Mouse (Mus musculus) cerebellum, adult (tissue): Measurements from ENCODE around the gene Ethe1.

Experiments
- ATAC-seq: cut with Nextera tagmentation; 2 replicates; pipeline ENCODE4 v1.9.2; 2017; ENCODE audit warnings: mild to moderate bottlenecking, moderate library complexity, mixed read lengths; ENCODE audit not compliant: insufficient number of reproducible peaks, low FRiP score, low TSS enrichment

The Ethe1 gene

DNA sequence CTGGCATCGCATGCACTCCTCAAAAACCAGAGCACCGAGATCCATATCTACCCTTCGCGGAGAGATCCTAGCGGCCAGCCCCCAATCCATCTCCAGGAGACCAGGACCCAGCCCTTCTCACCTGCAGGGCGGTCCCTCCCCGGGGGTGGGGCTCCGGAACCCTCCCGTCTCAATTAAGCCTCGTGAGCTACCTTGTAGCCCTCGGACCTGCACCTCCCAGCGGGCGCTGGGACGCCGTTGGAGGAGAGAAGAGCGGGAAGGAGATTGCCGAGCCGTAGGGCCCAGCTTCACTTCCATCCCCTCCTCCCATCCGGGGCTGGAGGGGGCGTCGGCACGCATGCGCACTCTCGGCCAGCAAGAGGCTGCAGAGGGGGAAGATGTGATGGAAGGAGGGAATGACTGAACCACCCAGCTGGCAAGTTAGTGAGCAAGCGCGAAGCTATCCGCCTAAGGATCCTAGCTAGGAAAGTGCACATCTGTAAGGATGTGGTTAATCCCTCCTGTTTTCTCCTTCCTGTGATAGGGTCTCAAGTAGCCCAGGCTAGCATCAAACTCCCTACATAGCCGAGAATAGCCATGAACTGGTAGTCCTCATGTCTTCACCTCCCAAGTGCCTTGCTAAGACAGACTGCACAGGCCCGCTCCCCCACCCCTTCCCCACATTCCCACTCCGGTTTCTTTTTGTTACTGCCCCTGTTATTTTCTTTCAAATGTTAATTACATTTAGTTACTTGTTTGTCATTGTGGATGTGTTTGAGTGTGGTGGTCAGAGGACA, at the start of gene Ethe1, which contains the start of gene Zfp575:
TSS of gene Ethe1 (plus strand) at position 214 of the 776 bp plus-strand sequence.
TSS of gene Zfp575 (minus strand) at position 312 of the 776 bp plus-strand sequence.
- peak; percentile 31; the same call in 1 of the 2 replicates for ATAC-seq

DNA sequence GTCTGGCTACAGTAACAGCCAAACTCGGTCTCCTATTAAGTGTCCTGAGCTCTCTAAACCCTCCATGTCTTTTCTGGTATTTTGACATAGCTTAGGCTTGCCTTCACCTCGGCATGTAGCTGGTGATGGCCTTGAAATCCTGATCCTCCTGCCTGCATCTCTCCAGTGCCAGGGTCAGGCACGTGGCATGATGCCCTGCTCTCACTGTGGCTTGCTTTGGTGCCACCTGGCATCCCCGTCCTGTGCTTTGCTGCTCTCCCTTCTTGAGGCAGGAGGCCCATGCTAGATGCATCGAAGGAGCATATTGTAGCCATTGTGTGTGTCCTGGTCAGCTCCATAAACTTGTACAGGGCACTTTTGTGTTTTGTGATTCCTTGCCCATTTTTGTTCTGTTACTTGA, 49.8 kb upstream of the Ethe1 start:
- ATAC-seq, result peak; percentile 80; the same call in 1 of the 2 replicates

DNA sequence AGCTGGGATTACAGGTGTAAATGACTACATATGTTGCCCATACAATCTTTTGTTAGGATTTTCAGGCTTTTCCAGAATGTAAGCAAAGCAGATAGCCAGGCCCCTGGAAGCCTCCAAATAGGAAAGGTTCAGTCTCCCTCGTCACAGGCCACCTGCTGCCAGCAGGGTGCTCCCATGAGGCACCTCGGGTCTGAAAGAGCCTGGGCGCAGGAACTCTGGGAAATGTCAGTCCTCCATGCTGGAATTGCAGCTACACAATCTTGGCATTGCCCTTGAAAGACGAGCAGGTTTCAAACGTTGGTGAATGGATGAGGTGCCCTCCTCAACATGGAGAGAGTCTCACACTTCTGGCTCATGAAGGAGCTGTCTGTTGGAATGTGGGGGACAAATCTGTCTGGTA, 49.2 kb upstream of the Ethe1 start:
- ATAC-seq, result no peak

DNA sequence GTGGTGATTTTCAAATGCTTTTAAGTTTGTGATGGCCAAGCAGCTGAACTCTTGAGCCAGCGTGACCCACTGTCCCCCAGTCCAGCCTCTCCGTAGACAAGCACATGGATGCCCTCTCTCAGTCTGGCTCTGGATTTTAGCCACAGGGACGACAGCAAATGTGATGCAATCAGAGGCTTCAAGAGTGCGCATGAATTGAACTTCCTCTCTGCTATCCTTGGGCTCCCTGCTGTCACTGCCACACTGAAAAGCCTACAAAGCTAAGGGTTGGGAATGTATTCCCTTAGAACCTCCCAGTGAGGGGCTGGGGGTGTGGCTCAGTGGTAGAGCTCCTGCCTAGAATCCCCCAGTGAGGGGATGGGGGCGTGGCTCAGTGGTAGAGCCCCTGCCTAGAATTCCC, 48.6 kb upstream of the Ethe1 start:
- ATAC-seq, result no peak

DNA sequence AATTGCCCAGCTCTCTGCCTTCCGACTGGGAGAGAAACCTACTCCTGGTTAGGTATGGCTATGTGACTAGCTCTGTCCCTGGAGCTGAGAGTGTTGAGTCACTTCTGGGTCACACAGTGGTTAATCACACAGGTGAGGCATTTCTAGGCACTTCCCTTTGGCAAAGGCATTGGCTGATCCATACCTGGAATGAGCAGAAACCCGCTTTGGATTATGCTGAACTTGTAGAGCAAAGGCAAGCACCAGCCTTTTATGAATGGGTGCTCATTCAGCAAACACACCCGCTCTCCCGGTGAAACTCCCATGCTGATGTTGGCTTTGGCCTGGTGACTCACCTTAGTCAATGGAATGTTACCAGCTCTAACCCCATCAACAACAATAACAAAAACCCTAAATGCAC, 47.7 kb upstream of the Ethe1 start:
- ATAC-seq, result no peak

- ATAC-seq, result no peak
Measured at GRCm38 (mm10) chr7:24544506-24544905, 42.8 kb upstream of the Ethe1 start.

DNA sequence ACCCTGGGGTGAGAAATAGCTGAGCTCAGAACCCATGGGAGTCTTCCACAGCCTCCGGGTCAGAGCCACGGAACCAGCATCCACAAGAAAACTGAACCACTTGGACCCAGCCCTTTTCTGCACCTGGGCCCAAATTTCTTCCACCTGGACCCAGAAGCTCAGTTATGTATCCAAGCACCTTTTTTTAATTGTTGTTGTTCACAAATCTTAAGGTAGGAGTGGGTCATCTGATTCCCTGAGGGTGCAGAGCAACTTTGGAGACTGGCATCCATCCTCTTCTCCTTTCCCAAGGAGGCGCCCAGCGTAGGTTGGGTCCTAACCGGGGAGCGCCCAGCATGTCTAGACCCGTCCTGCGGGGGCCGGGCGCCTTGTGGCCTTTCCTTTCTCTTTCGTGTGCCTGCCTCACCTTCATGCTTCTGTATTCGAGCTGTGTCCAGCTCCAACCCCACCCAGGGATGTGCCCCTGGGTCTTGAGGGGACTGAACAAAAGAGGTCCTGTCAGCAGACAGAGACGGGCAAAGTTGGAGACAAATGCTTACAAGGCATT, 41.2 kb upstream of the Ethe1 start, which contains the start of the genes Pinlyp and Xrcc1:
TSS of gene Pinlyp (minus strand) at position 51 of the 547 bp plus-strand sequence.
TSS of gene Xrcc1 (plus strand) at position 222 of the 547 bp plus-strand sequence.
- ATAC-seq, result no peak

DNA sequence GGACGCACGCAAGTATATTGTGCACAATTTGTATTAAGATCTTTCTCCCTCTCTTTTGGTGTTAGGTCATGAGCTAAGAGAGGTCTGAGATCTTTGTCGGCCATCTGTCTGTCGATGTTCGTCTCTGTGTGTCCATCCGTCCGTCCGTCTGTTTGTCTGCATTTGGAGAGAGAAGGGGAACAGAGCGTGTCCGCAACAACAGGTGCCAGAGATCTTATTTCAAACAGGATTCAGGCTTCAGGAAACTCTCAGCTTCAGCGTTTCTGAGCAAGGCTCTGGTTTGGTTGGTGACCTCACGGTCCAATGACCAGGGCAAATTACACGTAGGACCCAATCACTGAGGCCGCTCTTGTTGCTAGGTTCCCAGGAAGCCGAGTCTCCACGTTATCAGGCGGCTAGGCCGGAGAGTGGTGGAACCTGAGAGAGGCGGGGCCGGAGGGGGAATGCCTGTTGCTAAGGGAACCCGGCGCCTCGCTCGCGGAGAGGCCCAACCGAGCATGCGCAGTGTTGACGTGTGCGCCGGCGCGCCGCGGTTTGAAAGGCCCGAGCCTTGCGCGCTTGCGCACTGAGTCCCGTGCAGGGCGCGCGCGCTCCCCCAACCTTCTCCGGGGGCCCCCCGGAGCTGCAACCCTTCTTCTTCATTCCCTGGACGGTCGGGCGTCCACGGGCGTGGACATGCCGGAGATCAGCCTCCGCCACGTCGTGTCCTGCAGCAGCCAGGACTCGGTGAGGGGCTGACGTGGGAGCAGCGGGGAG, 40.5 kb upstream of the Ethe1 start:
- ATAC-seq, result peak; percentile 99

DNA sequence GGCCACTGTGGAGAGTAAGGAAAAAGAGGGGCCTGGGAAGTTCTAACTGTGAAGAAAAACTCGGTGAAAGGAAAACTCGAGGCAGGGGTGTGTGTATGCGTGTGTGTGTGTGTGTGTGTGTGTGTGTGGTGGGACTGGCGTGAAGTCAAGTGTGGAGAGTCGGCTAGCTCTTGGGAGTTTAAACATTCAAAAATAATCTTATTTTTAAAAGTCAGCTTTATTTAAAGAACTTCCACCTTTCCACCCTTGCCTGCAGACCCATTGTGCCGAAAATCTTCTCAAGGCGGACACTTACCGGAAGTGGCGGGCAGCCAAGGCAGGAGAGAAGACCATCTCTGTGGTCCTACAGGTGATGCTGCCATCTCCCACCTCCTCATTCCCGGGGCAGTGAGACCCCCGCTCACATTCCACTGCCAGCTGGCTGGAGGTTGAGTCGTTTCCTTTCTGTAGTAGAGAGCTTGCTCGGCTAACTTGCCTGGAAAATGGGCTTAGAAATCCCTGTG, 39.8 kb upstream of the Ethe1 start:
- no peak for ATAC-seq

DNA sequence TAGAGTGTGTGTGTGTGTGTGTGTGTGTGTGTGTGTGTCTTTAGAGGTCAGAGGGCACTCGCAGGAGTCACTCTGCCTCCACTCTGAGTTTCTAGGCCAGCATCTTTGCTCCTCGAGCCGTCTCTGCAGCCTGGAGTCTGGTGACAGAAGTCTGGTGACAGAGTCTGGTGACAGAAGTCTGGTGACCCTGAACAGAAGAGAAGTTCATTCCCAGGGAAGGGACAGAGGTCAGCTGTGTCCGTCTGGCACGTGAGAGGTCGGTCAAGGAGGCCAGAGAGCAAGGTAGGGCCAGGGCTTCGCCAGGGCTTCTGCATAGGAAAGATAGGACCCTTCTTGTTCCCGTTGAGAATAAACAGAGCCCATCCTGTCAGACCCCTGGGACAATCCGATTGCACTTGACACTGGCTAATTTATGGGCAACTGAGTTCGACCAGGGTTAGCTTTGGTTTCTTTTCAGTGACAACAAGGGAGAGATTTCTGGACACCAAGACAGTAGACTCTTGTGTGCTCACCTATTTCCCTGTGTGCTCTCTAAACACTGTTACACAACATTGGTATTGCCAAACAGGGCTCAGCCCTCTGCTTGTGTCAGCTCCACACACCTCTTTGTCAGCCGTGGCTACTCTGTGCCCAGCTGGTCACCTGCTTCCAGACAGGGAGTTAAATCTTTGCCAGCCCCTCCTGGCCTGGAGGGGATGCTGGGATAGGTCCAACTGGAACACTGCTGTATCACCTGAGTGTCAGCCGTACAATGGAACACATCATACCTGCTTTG, 35.2 kb upstream of the Ethe1 start:
- no peak for ATAC-seq

GRCm38 (mm10) chr7:24555786-24556185, 31.6 kb upstream of the Ethe1 start:
- no peak for ATAC-seq

GRCm38 (mm10) chr7:24561450-24561849, 25.9 kb upstream of the Ethe1 start:
- ATAC-seq, result no peak

- ATAC-seq, result no peak
Measured at GRCm38 (mm10) chr7:24563191-24563836, 24.0 kb upstream of the Ethe1 start.

GRCm38 (mm10) chr7:24563837-24564206, 23.5 kb upstream of the Ethe1 start:
- ATAC-seq, result no peak

DNA sequence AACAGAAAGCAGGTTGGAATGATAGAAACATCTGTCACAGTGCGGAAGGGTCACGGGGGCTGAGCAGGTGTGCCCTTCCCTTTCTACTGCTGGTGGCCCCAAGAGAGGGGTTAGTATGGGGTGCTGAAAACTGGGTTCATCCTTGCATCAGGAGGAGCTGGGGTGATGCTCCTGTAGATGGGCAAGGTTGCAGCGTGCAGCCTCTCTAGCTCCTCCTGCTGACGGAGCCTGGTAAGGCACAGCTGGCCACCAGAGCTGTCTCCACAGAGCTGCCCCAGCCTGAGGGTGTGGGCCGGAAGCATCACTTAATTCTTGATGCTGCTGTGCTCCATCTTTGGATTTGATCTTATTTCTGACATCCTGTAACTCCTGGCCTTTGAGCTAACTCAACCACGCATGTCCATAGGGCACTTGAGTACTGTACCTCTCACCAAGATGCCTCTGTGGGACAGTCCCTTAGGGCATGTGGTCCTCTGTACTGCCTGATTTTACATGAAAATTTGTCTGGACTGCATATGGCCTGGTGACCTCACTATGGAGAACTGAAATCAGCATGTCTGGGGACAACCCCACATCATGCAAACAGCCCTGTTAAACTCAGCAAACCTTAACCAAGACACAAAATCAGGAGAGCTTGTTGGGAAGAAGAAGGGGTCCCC, 22.6 kb upstream of the Ethe1 start:
- ATAC-seq, result peak; percentile 49; the same call in 1 of the 2 replicates

- ATAC-seq, result no peak
Measured at GRCm38 (mm10) chr7:24565627-24566026, 21.7 kb upstream of the Ethe1 start.

DNA sequence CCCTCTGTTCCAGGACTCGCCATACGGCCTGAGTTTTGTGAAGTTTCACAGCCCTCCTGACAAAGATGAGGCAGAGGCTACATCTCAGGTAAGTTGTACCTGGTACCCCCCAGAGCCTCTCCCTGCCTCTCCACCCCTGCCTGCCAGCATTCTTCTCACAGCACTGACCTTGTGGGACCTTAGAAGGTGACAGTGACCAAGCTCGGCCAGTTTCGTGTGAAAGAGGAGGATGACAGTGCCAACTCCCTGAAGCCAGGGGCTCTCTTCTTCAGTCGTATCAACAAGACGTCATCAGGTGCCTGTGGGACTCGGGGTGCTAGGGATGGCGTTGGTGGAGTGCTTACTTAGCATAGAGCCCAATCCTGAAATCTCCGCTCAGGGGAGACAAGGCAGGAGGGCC, 21.1 kb upstream of the Ethe1 start:
- ATAC-seq, result no peak

- ATAC-seq, result no peak
Measured at GRCm38 (mm10) chr7:24568512-24568911, 18.8 kb upstream of the Ethe1 start.

DNA sequence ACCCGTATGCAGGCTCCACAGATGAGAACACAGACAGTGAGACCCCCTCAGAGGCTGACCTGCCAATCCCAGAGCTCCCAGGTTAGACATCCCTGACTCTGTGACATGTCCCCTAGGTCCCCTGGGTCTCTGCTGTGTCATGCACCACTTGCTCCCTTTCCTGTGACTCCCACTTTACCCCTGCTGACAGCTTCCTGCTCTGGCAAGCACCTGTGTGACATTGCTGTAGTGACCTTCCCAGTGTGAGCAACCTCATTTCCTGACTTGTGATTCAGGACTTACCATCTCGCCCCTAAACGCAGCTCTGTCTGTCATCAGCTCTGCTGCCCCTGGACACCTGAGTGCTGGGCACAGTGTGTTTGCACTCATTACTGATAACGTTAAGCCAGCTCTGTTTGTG, 16.3 kb upstream of the Ethe1 start:
- no peak for ATAC-seq
